Mouse (Mus musculus) midbrain, embryonic 10.5 days (tissue): ENCODE results near the gene Naxe. TPM values are rescaled to one million over a fixed set of nuclear protein-coding genes. Genes with fewer than 3 reads are reported as not detected.

ENCODE experiments used
- polyA plus RNA-seq: library from polyadenylated mRNA; unstranded; fragments of >200 nt; fragmentation: Nextera tagmentation; extraction: Ambion mirVana; gene quantifications from 2 replicates; pipeline ENCODE4 v1.2.1, GENCODE M21; 2016

Naxe gene
- polyA plus RNA-seq, 1 experiment from 2014 or later = 126 TPM

Other genes with a start within 250 kb of the Naxe start
- gene Pear1, start 234.2 kb downstream of the Naxe start, polyA plus RNA-seq = 12.3 and 14.7 TPM in 2 replicates
- 0.06 and 0.11 TPM in 2 replicates for gene Sh2d2a, start 211.7 kb downstream of the Naxe start, polyA plus RNA-seq
- 18.6 and 19.1 TPM in 2 replicates for gene Prcc, start 172.9 kb downstream of the Naxe start, polyA plus RNA-seq
- gene Hdgf, start 152.2 kb downstream of the Naxe start, polyA plus RNA-seq = 176 and 213 TPM in 2 replicates
- gene Mrpl24, start 139.0 kb downstream of the Naxe start, polyA plus RNA-seq = 78.3 and 81.6 TPM in 2 replicates
- gene Isg20l2, start 128.2 kb downstream of the Naxe start, polyA plus RNA-seq = 81.6 and 81.9 TPM in 2 replicates
- gene Rrnad1, start 127.8 kb downstream of the Naxe start, polyA plus RNA-seq = 18.6 and 21.6 TPM in 2 replicates
- 562 and 684 TPM in 2 replicates for gene Crabp2, start 109.8 kb downstream of the Naxe start, polyA plus RNA-seq
- 125 and 158 TPM in 2 replicates for gene Nes, start 87.4 kb downstream of the Naxe start, polyA plus RNA-seq
- 0.41 and 0.86 TPM in 2 replicates for gene Bcan, start 58.3 kb downstream of the Naxe start, polyA plus RNA-seq
- 0.10 TPM in 1 of 2 replicates, not detected in the other for gene Hapln2, start 30.9 kb downstream of the Naxe start, polyA plus RNA-seq
- gene Gpatch4, start 15.4 kb downstream of the Naxe start, polyA plus RNA-seq = 41.7 and 47.0 TPM in 2 replicates
- not detected in 2 replicates for gene Ttc24, start 19.8 kb upstream of the Naxe start, polyA plus RNA-seq
- 22.6 and 24.6 TPM in 2 replicates for gene Iqgap3, start 23.5 kb upstream of the Naxe start, polyA plus RNA-seq
- 8.2 and 11.0 TPM in 2 replicates for gene Mef2d, start 83.9 kb upstream of the Naxe start, polyA plus RNA-seq
- not detected in 2 replicates for gene Rhbg, start 196.2 kb upstream of the Naxe start, polyA plus RNA-seq
- gene Gm38392, start 228.7 kb upstream of the Naxe start, polyA plus RNA-seq = 0.14 TPM in 1 of 2 replicates, not detected in the other
- gene Tsacc, start 238.5 kb upstream of the Naxe start, polyA plus RNA-seq = 11.4 and 14.1 TPM in 2 replicates
- 780 and 865 TPM in 2 replicates for gene Cct3, start 238.6 kb upstream of the Naxe start, polyA plus RNA-seq